Mouse (Mus musculus) stomach, embryonic 15.5 days (tissue): ENCODE measurements around the gene Acp2. TPM values are rescaled to one million over a fixed set of nuclear protein-coding genes. Genes with fewer than 3 reads are reported as not detected.

Source experiments
- ATAC-seq: fragments of 200-750 bp; cut with Nextera tagmentation; 2 replicates; pipeline ENCODE4 v1.8.0; 2017; ENCODE audit warnings: low read depth, moderate number of reproducible peaks, moderate TSS enrichment; ENCODE audit not compliant: insufficient read depth, low FRiP score
- H3K27ac ChIP-seq: fragments of 300-500 bp; sonication (generic); 2 replicates; pipeline ENCODE4 v1.5.1; 2015; ENCODE audit warnings: mild to moderate bottlenecking, inconsistent platforms
- H3K27me3 ChIP-seq: fragments of 300-500 bp; sonication (generic); replicated peaks from 2 replicates; pipeline ENCODE4 v1.6.1; 2015; ENCODE audit warnings: inconsistent platforms
- H3K36me3 ChIP-seq: fragments of 300-500 bp; sonication (generic); 2 replicates; pipeline ENCODE4 v1.6.1; 2015; ENCODE audit warnings: inconsistent platforms
- H3K4me1 ChIP-seq: fragments of 300-500 bp; sonication (generic); 2 replicates; pipeline ENCODE4 v1.6.1; 2015; ENCODE audit warnings: inconsistent platforms
- H3K4me2 ChIP-seq: fragments of 300-500 bp; sonication (generic); 2 replicates; pipeline ENCODE4 v1.6.1; 2015; ENCODE audit warnings: mild to moderate bottlenecking, inconsistent platforms
- H3K4me3 ChIP-seq: fragments of 300-500 bp; sonication (generic); replicated peaks from 2 replicates; pipeline ENCODE4 v1.5.1; 2015; ENCODE audit warnings: inconsistent platforms
- H3K9ac ChIP-seq: fragments of 300-500 bp; sonication (generic); 2 replicates; pipeline ENCODE4 v1.6.1; 2015; ENCODE audit warnings: inconsistent platforms
- H3K9me3 ChIP-seq: fragments of 300-500 bp; sonication (generic); 2 replicates; pipeline ENCODE4 v1.6.1; 2016; ENCODE audit warnings: inconsistent platforms
- WGBS: fragments of 180-500 bp; shearing (Covaris S2); methylation state at CpG from one replicate; pipeline ENCODE4 v1.1.7; 2015; 5-methylcytosine and 5-hydroxymethylcytosine counted together
- polyA plus RNA-seq: library from polyadenylated mRNA; unstranded; fragments of >200 nt; fragmentation: Nextera tagmentation; extraction: Ambion mirVana; gene quantifications from 2 replicates; pipeline ENCODE4 v1.2.1, GENCODE M21; 2015

The Acp2 gene
- 19.8 and 20.8 TPM in 2 replicates for polyA plus RNA-seq

GRCm38 (mm10) chr2:91202222-91202971 lies at the start of gene Acp2, which contains the start of gene Nr1h3:
Gene Acp2, plus strand, starts transcription at chr2:91202885.
Gene Nr1h3, minus strand, starts transcription at chr2:91202834.
- peak within 1 kb of the TSS; percentile 65 for H3K4me2 ChIP-seq
- no peaks in the 10 kb centered on the region for H3K27me3 ChIP-seq
- 2% methylated on average over 28 of the region's 28 CpGs for WGBS
- H3K4me1 ChIP-seq: peaks cover 11% of the 10 kb centered on the region; the same call in 1 of the 2 replicates
- no peaks in the 10 kb centered on the region for H3K9me3 ChIP-seq
- peak within 1 kb of the TSS; percentile 96 for H3K27ac ChIP-seq
- H3K36me3 ChIP-seq: peaks cover 7% of the 10 kb centered on the region
- peak within 1 kb of the TSS; percentile 58 for H3K4me3 ChIP-seq
- peak; percentile 95 for ATAC-seq
- peak within 1 kb of the TSS; percentile 61; the same call in 1 of the 2 replicates for H3K9ac ChIP-seq

- ATAC-seq: no peak
- Histone ChIP-seq H3K4me2 (no peak overlapping the region), H3K27me3 (no peaks in the 10 kb centered on the region), H3K36me3 (peaks cover 14% of the 10 kb centered on the region; the same call in 1 of the 2 replicates), H3K4me1 (no peaks in the 10 kb centered on the region), H3K9me3 (no peaks in the 10 kb centered on the region), H3K4me3 (no peak overlapping the region), H3K9ac (no peak overlapping the region), H3K27ac (no peak overlapping the region)
- 71% methylated on average over 3 of the region's 3 CpGs for WGBS
Measured at GRCm38 (mm10) chr2:91152885-91153377, 49.8 kb upstream of the Acp2 start.

GRCm38 (mm10) chr2:91154091-91154490 lies 48.6 kb upstream of the Acp2 start:
- Histone ChIP-seq H3K4me1 (no peaks in the 10 kb centered on the region), H3K27ac (no peak overlapping the region), H3K4me3 (no peak overlapping the region), H3K9ac (no peak overlapping the region), H3K4me2 (no peak overlapping the region), H3K27me3 (no peaks in the 10 kb centered on the region), H3K9me3 (no peaks in the 10 kb centered on the region), H3K36me3 (peaks cover 14% of the 10 kb centered on the region; the same call in 1 of the 2 replicates)
- ATAC-seq: no peak
- WGBS: 93% methylated on average over 3 of the region's 3 CpGs

- ATAC-seq: peak; percentile 80
- H3K27ac ChIP-seq: no peak overlapping the region; the same call in 1 of the 2 replicates
- no peak overlapping the region for H3K9ac ChIP-seq
- no peaks in the 10 kb centered on the region for H3K27me3 ChIP-seq
- no peaks in the 10 kb centered on the region for H3K4me1 ChIP-seq
- H3K36me3 ChIP-seq: 0 out of 2 replicates have a peak, but pooled peaks cover 16% of the 10 kb centered on the region
- H3K9me3 ChIP-seq: no peaks in the 10 kb centered on the region
- WGBS: 42% methylated on average over 6 of the region's 6 CpGs
- no peak overlapping the region for H3K4me2 ChIP-seq
- no peak overlapping the region for H3K4me3 ChIP-seq
Measured at GRCm38 (mm10) chr2:91157002-91157752, 45.5 kb upstream of the Acp2 start.

GRCm38 (mm10) chr2:91160591-91160990 lies 42.1 kb upstream of the Acp2 start:
- no peak for ATAC-seq
- H3K4me2 ChIP-seq: no peak overlapping the region
- H3K9ac ChIP-seq: no peak overlapping the region
- no peaks in the 10 kb centered on the region for H3K27me3 ChIP-seq
- WGBS: 73% methylated on average over 6 of the region's 6 CpGs
- no peak overlapping the region for H3K27ac ChIP-seq
- no peaks in the 10 kb centered on the region for H3K4me1 ChIP-seq
- H3K4me3 ChIP-seq: no peak overlapping the region
- H3K9me3 ChIP-seq: no peaks in the 10 kb centered on the region
- H3K36me3 ChIP-seq: 0 out of 2 replicates have a peak, but pooled peaks cover 16% of the 10 kb centered on the region

- Histone ChIP-seq H3K9me3 (no peaks in the 10 kb centered on the region), H3K4me1 (no peaks in the 10 kb centered on the region), H3K4me3 (no peak overlapping the region), H3K27me3 (no peaks in the 10 kb centered on the region), H3K4me2 (no peak overlapping the region), H3K9ac (no peak overlapping the region), H3K27ac (no peak overlapping the region), H3K36me3 (0 out of 2 replicates have a peak, but pooled peaks cover 12% of the 10 kb centered on the region)
- WGBS: 86% methylated on average over 4 of the region's 4 CpGs
- ATAC-seq: no peak
Measured at GRCm38 (mm10) chr2:91162952-91163351, 39.7 kb upstream of the Acp2 start.

- H3K9ac ChIP-seq: no peak overlapping the region
- ATAC-seq: no peak
- H3K4me1 ChIP-seq: no peaks in the 10 kb centered on the region
- no peaks in the 10 kb centered on the region for H3K9me3 ChIP-seq
- H3K4me3 ChIP-seq: no peak overlapping the region
- no peak overlapping the region for H3K27ac ChIP-seq
- WGBS: 77% methylated on average over 5 of the region's 5 CpGs
- H3K4me2 ChIP-seq: no peak overlapping the region
- 0 out of 2 replicates have a peak, but pooled peaks cover 12% of the 10 kb centered on the region for H3K36me3 ChIP-seq
- no peaks in the 10 kb centered on the region for H3K27me3 ChIP-seq
Measured at GRCm38 (mm10) chr2:91163532-91163931, 39.2 kb upstream of the Acp2 start.

GRCm38 (mm10) chr2:91164991-91165390 lies 37.7 kb upstream of the Acp2 start:
- Histone ChIP-seq H3K4me2 (no peak overlapping the region), H3K36me3 (peaks cover 12% of the 10 kb centered on the region; the same call in 1 of the 2 replicates), H3K9ac (no peak overlapping the region), H3K27me3 (no peaks in the 10 kb centered on the region), H3K27ac (no peak overlapping the region), H3K4me1 (no peaks in the 10 kb centered on the region), H3K4me3 (no peak overlapping the region), H3K9me3 (no peaks in the 10 kb centered on the region)
- WGBS: 84% methylated on average over 6 of the region's 6 CpGs
- no peak for ATAC-seq

- Histone ChIP-seq H3K27me3 (no peaks in the 10 kb centered on the region), H3K4me1 (no peaks in the 10 kb centered on the region), H3K36me3 (peaks cover 4% of the 10 kb centered on the region; the same call in 1 of the 2 replicates), H3K4me3 (no peak overlapping the region), H3K27ac (no peak overlapping the region), H3K9ac (no peak overlapping the region), H3K9me3 (no peaks in the 10 kb centered on the region), H3K4me2 (no peak overlapping the region)
- WGBS: 54% methylated on average over 4 of the region's 4 CpGs
- no peak for ATAC-seq
Measured at GRCm38 (mm10) chr2:91167629-91168028, 35.1 kb upstream of the Acp2 start.

- Histone ChIP-seq H3K9me3 (no peaks in the 10 kb centered on the region), H3K4me3 (no peak overlapping the region), H3K36me3 (no peaks in the 10 kb centered on the region; the same call in 1 of the 2 replicates), H3K9ac (no peak overlapping the region), H3K27me3 (no peaks in the 10 kb centered on the region), H3K27ac (no peak overlapping the region), H3K4me2 (no peak overlapping the region), H3K4me1 (no peaks in the 10 kb centered on the region)
- no peak for ATAC-seq
- WGBS: 77% methylated on average over 25 of the region's 25 CpGs
Measured at GRCm38 (mm10) chr2:91169587-91170322, 32.9 kb upstream of the Acp2 start.

GRCm38 (mm10) chr2:91175490-91175889 lies 27.2 kb upstream of the Acp2 start:
- no peak overlapping the region for H3K4me2 ChIP-seq
- H3K9me3 ChIP-seq: no peaks in the 10 kb centered on the region
- no peaks in the 10 kb centered on the region for H3K27me3 ChIP-seq
- no peak overlapping the region for H3K27ac ChIP-seq
- no peak overlapping the region for H3K9ac ChIP-seq
- ATAC-seq: no peak
- H3K4me1 ChIP-seq: no peaks in the 10 kb centered on the region
- no peak overlapping the region for H3K4me3 ChIP-seq
- H3K36me3 ChIP-seq: peaks cover 6% of the 10 kb centered on the region
- 86% methylated on average over 4 of the region's 4 CpGs for WGBS
